Comparison of ENCODE assay signal across 7 mouse cellular contexts in genomic region chr1:62986267-62986666, GRCm38 (mm10).
DNase-seq lines count a peak whose midpoint lies in the region; ATAC-seq and TF ChIP-seq lines count a peak whose summit lies in the region.

No protein-coding gene starts in this region.

- WGBS in lung, embryonic 14.5 days = 15% methylated on average over 7 of the region's 7 CpGs

- ATAC-seq in lung, embryonic 14.5 days (ENCODE audit: insufficient read depth) = no peak

- TF ChIP-seq RAD21 in CH12.LX (IDR thresholded peaks at IDR 0.05; ENCODE audit: low read depth, low read length) = peak; percentile 48

- TF ChIP-seq EP300 in CH12.LX (IDR thresholded peaks at IDR 0.05; ENCODE audit: low read length) = no peak

- no peaks in the 10 kb centered on the region for H3K9me3 ChIP-seq in CH12.LX (replicated peaks; ENCODE audit: low read length)
- no peaks in the 10 kb centered on the region for H3K9me3 ChIP-seq in lung, embryonic 14.5 days (ENCODE audit: low read depth, low read length)

- TF ChIP-seq CTCF in CH12.LX (conservative IDR thresholded peaks at IDR 0.05 in 1 of 2, IDR thresholded peaks at IDR 0.05 in 1 of 2; ENCODE audit: low read depth in 2 of 2, low read length in 2 of 2) = peak; percentile 68 to 70
- TF ChIP-seq CTCF in layer of hippocampus, adult 2 months (conservative IDR thresholded peaks at IDR 0.05) = peak; percentile 88
- peak; percentile 81 for TF ChIP-seq CTCF in lung, embryonic 14.5 days (IDR thresholded peaks at IDR 0.05; ENCODE audit: low read depth)

- H3K4me2 ChIP-seq in CH12.LX (ENCODE audit: insufficient read depth, low read depth, poor library complexity, severe bottlenecking) = peak overlapping the region; percentile 62
- peak overlapping the region; percentile 43 for H3K4me2 ChIP-seq in lung, embryonic 14.5 days

- H3K79me2 ChIP-seq in CH12.LX (replicated peaks; ENCODE audit: control insufficient read depth, extremely low read depth, insufficient read depth, poor library complexity, severe bottlenecking) = no peaks in the 10 kb centered on the region

- H3K9ac ChIP-seq in CH12.LX (ENCODE audit: insufficient read depth, low read depth) = 0 out of 2 replicates have a peak overlapping the region, but pooled peaks have one; percentile 30
- H3K9ac ChIP-seq in lung, embryonic 14.5 days = no peak overlapping the region

- dilution Hi-C loops in CH12.LX (cut with MboI; ENCODE audit: extremely low pct_ligation_motif_present, extremely low pct_unique_long_range_greater_than_20kb, low sequenced_read_pairs) = no loop called here

- H3K27me3 ChIP-seq in CH12.LX (replicated peaks) = no peaks in the 10 kb centered on the region
- no peaks in the 10 kb centered on the region for H3K27me3 ChIP-seq in lung, embryonic 14.5 days (ENCODE audit: insufficient read depth, low read length)

- no peak for TF ChIP-seq POLR2A in CH12.LX (IDR thresholded peaks at IDR 0.05; ENCODE audit: low read depth, low read length)

- H3K36me3 ChIP-seq in CH12.LX (replicated peaks in 1 of 2; ENCODE audit: control insufficient read depth in 1 of 2, insufficient read depth in 1 of 2, low read length in 1 of 2) = no peaks in the 10 kb centered on the region
- H3K36me3 ChIP-seq in lung, embryonic 14.5 days (ENCODE audit: insufficient read depth) = no peaks in the 10 kb centered on the region

- peaks cover 5 to 13% of the 10 kb centered on the region in 2 experiments for H3K4me1 ChIP-seq in CH12.LX (ENCODE audit: control insufficient read depth in 1 of 2, insufficient read depth in 2 of 2)
- no peaks in the 10 kb centered on the region for H3K4me1 ChIP-seq in lung, embryonic 14.5 days (ENCODE audit: insufficient read depth)

- intact Hi-C loops in heart, postnatal 36 days (cut with DNase I) = loop anchor here (2.0 kb wide), 1 partner anchor 1847 kb away; no protein-coding TSS in a partner anchor

- no peak overlapping the region for H3K27ac ChIP-seq in CH12.LX (ENCODE audit: insufficient read depth, low read depth)
- no peak overlapping the region for H3K27ac ChIP-seq in layer of hippocampus, adult 2 months
- no peak overlapping the region for H3K27ac ChIP-seq in lung, embryonic 14.5 days (ENCODE audit: low read depth)

- in situ Hi-C loops in CH12.LX (cut with MboI; ENCODE audit: low pct_ligation_motif_present, low pct_unique_long_range_greater_than_20kb, low sequenced_read_pairs) = loop anchor here (25.0 kb wide), 1 partner anchor 1849 kb away; no protein-coding TSS in a partner anchor

- DNase-seq in CH12.LX (ENCODE audit: extremely low read depth) (peak; percentile 58), R1 (ENCODE audit: low read depth, low spot score) (peak; percentile 74)
- DNase-seq in embryo, embryonic 9.5 days (ENCODE audit: extremely low spot score) = peak; percentile 41
- peak; percentile 43 to 61 for DNase-seq in heart, postnatal 36 days
- peak; percentile 34 to 62 for DNase-seq in layer of hippocampus, adult 2 months (ENCODE audit: low spot score in 2 of 2)
- peak; percentile 91 for DNase-seq in lung, embryonic 14.5 days
- peak; percentile 80 for DNase-seq in retina, embryonic 14.5 days (ENCODE audit: low spot score)

- no peak overlapping the region for H3K4me3 ChIP-seq in CH12.LX (replicated peaks in 1 of 3; ENCODE audit: low read depth in 2 of 3, low read length in 2 of 3, poor library complexity in 1 of 3)
- H3K4me3 ChIP-seq in layer of hippocampus, adult 2 months = peak overlapping the region; percentile 38
- H3K4me3 ChIP-seq in lung, embryonic 14.5 days (ENCODE audit: low read depth, low read length) = no peak overlapping the region

TF ChIP-seq in CH12.LX, 34 proteins besides CTCF, POLR2A, EP300 and RAD21:
- TF ChIP-seq MYC (IDR thresholded peaks at IDR 0.05; ENCODE audit: low read depth, low read length) (peak; percentile 73; the same call in 1 of the 2 replicates), POLR2AphosphoS2 (IDR thresholded peaks at IDR 0.05; ENCODE audit: low read depth, low read length) (no peak), CHD2 (IDR thresholded peaks at IDR 0.05; ENCODE audit: low read length) (no peak), USF1 (IDR thresholded peaks at IDR 0.05; ENCODE audit: low read depth, low read length) (no peak), UBTF (IDR thresholded peaks at IDR 0.05; ENCODE audit: low read depth, low read length) (no peak), MEF2A (IDR thresholded peaks at IDR 0.05; ENCODE audit: borderline replicate concordance, low read depth, low read length) (no peak), CHD1 (IDR thresholded peaks at IDR 0.05; ENCODE audit: low read depth, low read length) (no peak), MAFK (IDR thresholded peaks at IDR 0.05; ENCODE audit: insufficient replicate concordance, low read length) (no peak), MXI1 (IDR thresholded peaks at IDR 0.05; ENCODE audit: low read depth, low read length) (no peak), RCOR1 (conservative IDR thresholded peaks at IDR 0.05; ENCODE audit: low read depth, low read length) (no peak), ETS1 (conservative IDR thresholded peaks at IDR 0.05; ENCODE audit: low read depth, low read length) (no peak), NELFE (IDR thresholded peaks at IDR 0.05; ENCODE audit: low read depth, low read length) (no peak), NRF1 (IDR thresholded peaks at IDR 0.05; ENCODE audit: low read depth, low read length) (no peak), ZNF384 (IDR thresholded peaks at IDR 0.05; ENCODE audit: low read depth, low read length) (no peak), SMC3 (IDR thresholded peaks at IDR 0.05; ENCODE audit: low read depth, low read length) (peak; percentile 42), BHLHE40 (IDR thresholded peaks at IDR 0.05; ENCODE audit: low read depth, low read length) (peak; percentile 88), MAX (IDR thresholded peaks at IDR 0.05; ENCODE audit: low read length) (peak; percentile 43; the same call in 1 of the 2 replicates), KAT2A (IDR thresholded peaks at IDR 0.05; ENCODE audit: insufficient replicate concordance, low read length) (no peak), JUND (conservative IDR thresholded peaks at IDR 0.05; ENCODE audit: low read depth, low read length) (no peak), TCF12 (IDR thresholded peaks at IDR 0.05; ENCODE audit: low read depth, low read length) (no peak), JUN (IDR thresholded peaks at IDR 0.05; ENCODE audit: insufficient read depth, low read depth, low read length) (no peak), E2F4 (IDR thresholded peaks at IDR 0.05; ENCODE audit: insufficient replicate concordance, low read depth, low read length) (no peak), HCFC1 (IDR thresholded peaks at IDR 0.05; ENCODE audit: low read depth, low read length) (no peak), IRF4 (IDR thresholded peaks at IDR 0.05; ENCODE audit: low read depth, low read length) (no peak), SIN3A (IDR thresholded peaks at IDR 0.05; ENCODE audit: low read length) (no peak), ELF1 (IDR thresholded peaks at IDR 0.05; ENCODE audit: low read depth, low read length) (no peak), TBP (conservative IDR thresholded peaks at IDR 0.05; ENCODE audit: low read depth, low read length) (no peak), ZC3H11A (IDR thresholded peaks at IDR 0.05; ENCODE audit: low read depth, low read length) (no peak), USF2 (conservative IDR thresholded peaks at IDR 0.05; ENCODE audit: low read depth, low read length) (0 out of 2 replicates have a peak, but pooled peaks have one; percentile 16), PAX5 (IDR thresholded peaks at IDR 0.05; ENCODE audit: low read length) (no peak), MAZ (IDR thresholded peaks at IDR 0.05; ENCODE audit: low read depth, low read length) (no peak), ZKSCAN1 (IDR thresholded peaks at IDR 0.05; ENCODE audit: borderline replicate concordance, low read depth, low read length) (no peak), ZMIZ1 (IDR thresholded peaks at IDR 0.05; ENCODE audit: low read depth, low read length) (no peak), GABPA (IDR thresholded peaks at IDR 0.05; ENCODE audit: insufficient replicate concordance, low read depth, low read length) (no peak)

Comparison
In these comparisons a context has a peak if more than half of its experiments do, and no peak if none do; other contexts are left out.
1. DNase-seq: peak in every context shown above with its lines; median percentile 91 in lung, embryonic 14.5 days; 80 in retina, embryonic 14.5 days; 74 in R1; 58 in CH12.LX; 52 in heart, postnatal 36 days; 48 in layer of hippocampus, adult 2 months; 41 in embryo, embryonic 9.5 days.